ENCODE assay signal across 1 mouse cellular context in the genomic region with DNA sequence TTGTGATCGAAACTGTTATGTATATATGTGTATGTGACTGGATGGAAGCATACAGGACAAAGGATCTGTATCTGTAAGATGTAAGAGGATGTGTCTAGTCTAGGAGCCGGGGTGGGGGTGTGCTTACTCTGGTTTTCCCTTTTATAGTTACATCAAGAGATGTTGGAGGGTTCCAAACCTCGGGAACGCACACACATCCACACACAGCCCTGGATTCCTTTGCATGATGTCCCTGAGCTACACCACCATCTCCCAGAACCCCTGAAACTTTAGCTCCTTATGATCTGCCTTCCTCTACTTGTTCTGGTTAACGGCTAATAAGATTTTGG.
TF ChIP-seq lines count a peak whose summit lies in the region.

No protein-coding gene starts in this region.

TF ChIP-seq in CH12.LX, 34 proteins besides CTCF, POLR2A, EP300 and RAD21 (continued from another document):
- TF ChIP-seq ZKSCAN1 (IDR thresholded peaks at IDR 0.05; ENCODE audit: borderline replicate concordance, low read depth, low read length) (no peak), ZNF384 (IDR thresholded peaks at IDR 0.05; ENCODE audit: low read depth, low read length) (no peak), USF1 (IDR thresholded peaks at IDR 0.05; ENCODE audit: low read depth, low read length) (no peak), MAX (IDR thresholded peaks at IDR 0.05; ENCODE audit: low read length) (no peak), MAFK (IDR thresholded peaks at IDR 0.05; ENCODE audit: insufficient replicate concordance, low read length) (no peak), NELFE (IDR thresholded peaks at IDR 0.05; ENCODE audit: low read depth, low read length) (no peak), IRF4 (IDR thresholded peaks at IDR 0.05; ENCODE audit: low read depth, low read length) (no peak), MYC (IDR thresholded peaks at IDR 0.05; ENCODE audit: low read depth, low read length) (no peak), MAZ (IDR thresholded peaks at IDR 0.05; ENCODE audit: low read depth, low read length) (no peak), JUN (IDR thresholded peaks at IDR 0.05; ENCODE audit: insufficient read depth, low read depth, low read length) (no peak)
